Mouse (Mus musculus) stomach, postnatal 0 days (tissue): ENCODE data around the gene Dcaf17. TPM values are rescaled to one million over a fixed set of nuclear protein-coding genes. Genes with fewer than 3 reads are reported as not detected.

Experiments
- ATAC-seq: fragments of 200-750 bp; cut with Nextera tagmentation; 2 replicates; pipeline ENCODE4 v1.8.0; 2017; ENCODE audit not compliant: low FRiP score, low TSS enrichment
- DNase-seq: peaks from one replicate; pipeline ENCODE4 v3.0.0-alpha.2; 2016; ENCODE audit warnings: low spot score
- H3K27ac ChIP-seq: fragments of 300-500 bp; sonication (generic); replicated peaks from 2 replicates; pipeline ENCODE4 v1.5.1; 2014; ENCODE audit warnings: mild to moderate bottlenecking, control low read depth
- H3K27me3 ChIP-seq: fragments of 300-500 bp; sonication (generic); 2 replicates; pipeline ENCODE4 v1.6.1; 2014; ENCODE audit warnings: low read length; ENCODE audit not compliant: control insufficient read depth, insufficient read depth
- H3K36me3 ChIP-seq: fragments of 300-500 bp; sonication (generic); 2 replicates; pipeline ENCODE4 v1.6.1; 2014; ENCODE audit warnings: low read length, mixed read lengths; ENCODE audit not compliant: control insufficient read depth, insufficient read depth
- H3K4me1 ChIP-seq: fragments of 300-500 bp; sonication (generic); replicated peaks from 2 replicates; pipeline ENCODE4 v1.6.1; 2014; ENCODE audit warnings: antibody characterized with exemption; ENCODE audit not compliant: control insufficient read depth, insufficient read depth
- H3K4me2 ChIP-seq: fragments of 300-500 bp; sonication (generic); replicated peaks from 2 replicates; pipeline ENCODE4 v1.6.1; 2014; ENCODE audit warnings: low read depth, mild to moderate bottlenecking, control low read depth, moderate library complexity
- H3K4me3 ChIP-seq: fragments of 300-500 bp; sonication (generic); 2 replicates; pipeline ENCODE4 v1.5.1; 2014; ENCODE audit warnings: low read depth, low read length, control low read depth
- H3K9ac ChIP-seq: fragments of 300-500 bp; sonication (generic); 2 replicates; pipeline ENCODE4 v1.6.1; 2014; ENCODE audit warnings: mild to moderate bottlenecking, low read length, control low read depth, mixed read lengths
- H3K9me3 ChIP-seq: fragments of 300-500 bp; sonication (generic); 2 replicates; pipeline ENCODE4 v1.6.1; 2016; ENCODE audit warnings: low read length; ENCODE audit not compliant: control insufficient read depth
- CTCF ChIP-seq: IDR thresholded peaks from 2 replicates; pipeline ENCODE4 v1.5.1; 2016; ENCODE audit warnings: antibody characterized with exemption, low read depth, mild to moderate bottlenecking, moderate library complexity
- EP300 ChIP-seq: optimal IDR thresholded peaks from 2 replicates; pipeline ENCODE3; 2016; ENCODE audit warnings: antibody characterized with exemption
- WGBS: fragments of 180-500 bp; shearing (Covaris S2); extraction: QIAGEN DNeasy Blood & Tissue Kit; methylation state at CpG from one replicate; pipeline ENCODE4 v1.1.7; 2014; 5-methylcytosine and 5-hydroxymethylcytosine counted together
- polyA plus RNA-seq: library from polyadenylated mRNA; unstranded; fragments of >200 nt; fragmentation: Nextera tagmentation; extraction: Ambion mirVana; gene quantifications from 2 replicates; pipeline ENCODE4 v1.2.1, GENCODE M21; 2015

Gene Dcaf17
- polyA plus RNA-seq, 1 experiment from 2014 or later = 28.7 TPM

DNA sequence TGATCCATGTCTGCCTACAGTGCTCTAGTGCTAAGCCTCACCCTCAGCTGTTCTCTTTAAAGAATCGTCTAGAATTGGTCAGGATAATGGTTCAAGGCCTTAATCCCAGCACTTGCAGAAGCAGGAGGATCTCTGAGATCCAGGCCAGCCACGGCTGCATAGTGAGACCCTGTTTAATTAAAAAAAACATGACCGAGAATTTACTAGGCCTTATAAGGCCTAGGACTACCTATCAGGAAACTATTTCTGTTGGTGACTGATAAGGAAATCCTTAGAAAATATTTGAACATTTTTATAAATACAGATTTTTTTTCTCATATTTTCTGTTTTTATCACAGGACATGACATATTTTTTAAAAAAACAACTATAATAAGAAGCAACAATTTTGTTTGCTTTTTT is 18.2 kb downstream of the Dcaf17 start:
- no peak for ATAC-seq
- WGBS = 82% methylated on average over 3 of the region's 3 CpGs

DNA sequence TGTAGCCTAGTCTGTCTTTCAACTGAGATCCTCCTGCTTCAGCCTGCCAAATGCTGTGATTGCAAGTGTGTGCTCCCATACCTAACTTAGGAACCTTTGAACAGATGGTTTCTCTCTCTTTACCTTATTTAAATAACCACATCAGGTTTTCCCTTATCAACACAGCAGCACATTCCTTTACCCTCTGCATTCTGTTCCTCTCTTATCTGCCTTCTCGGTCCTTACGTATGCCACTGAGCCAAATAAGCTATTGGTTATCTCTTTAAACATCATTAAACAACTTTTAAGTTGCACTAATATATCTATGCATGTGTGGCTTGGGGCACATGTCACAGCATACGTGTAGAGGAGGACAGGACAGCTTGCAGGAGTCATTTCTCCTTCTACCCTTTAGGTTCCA is 18.7 kb downstream of the Dcaf17 start:
- Histone ChIP-seq H3K9me3 (no peaks in the 10 kb centered on the region), H3K27ac (no peak overlapping the region), H3K4me3 (no peak overlapping the region), H3K9ac (no peak overlapping the region), H3K4me2 (no peak overlapping the region), H3K4me1 (no peaks in the 10 kb centered on the region), H3K27me3 (no peaks in the 10 kb centered on the region), H3K36me3 (peaks cover 6% of the 10 kb centered on the region; the same call in 1 of the 2 replicates)
- TF ChIP-seq CTCF (no peak), EP300 (no peak)
- DNase-seq = no peak
- no peak for ATAC-seq
- WGBS = 71% methylated on average over 3 of the region's 3 CpGs

More for the DNA sequence above, 18.2 kb downstream of the Dcaf17 start:
- DNase-seq = no peak
- Histone ChIP-seq H3K9me3 (no peaks in the 10 kb centered on the region), H3K4me3 (no peak overlapping the region), H3K4me2 (no peak overlapping the region), H3K4me1 (no peaks in the 10 kb centered on the region), H3K27me3 (no peaks in the 10 kb centered on the region), H3K36me3 (peaks cover 6% of the 10 kb centered on the region; the same call in 1 of the 2 replicates), H3K9ac (no peak overlapping the region), H3K27ac (no peak overlapping the region)
- TF ChIP-seq CTCF = no peak
- TF ChIP-seq EP300 = no peak

GRCm38 (mm10) chr2:71082416-71082815 is 27.3 kb downstream of the Dcaf17 start:
- H3K9ac ChIP-seq = no peak overlapping the region
- no peak overlapping the region for H3K4me3 ChIP-seq
- H3K36me3 ChIP-seq = 0 out of 2 replicates have a peak, but pooled peaks cover 5% of the 10 kb centered on the region
- H3K4me1 ChIP-seq = no peaks in the 10 kb centered on the region
- H3K27me3 ChIP-seq = no peaks in the 10 kb centered on the region
- DNase-seq = no peak
- H3K27ac ChIP-seq = no peak overlapping the region
- H3K4me2 ChIP-seq = no peak overlapping the region
- WGBS = 91% methylated on average over 7 of the region's 7 CpGs
- TF ChIP-seq CTCF (no peak), EP300 (no peak)
- no peak for ATAC-seq
- no peaks in the 10 kb centered on the region for H3K9me3 ChIP-seq

DNA sequence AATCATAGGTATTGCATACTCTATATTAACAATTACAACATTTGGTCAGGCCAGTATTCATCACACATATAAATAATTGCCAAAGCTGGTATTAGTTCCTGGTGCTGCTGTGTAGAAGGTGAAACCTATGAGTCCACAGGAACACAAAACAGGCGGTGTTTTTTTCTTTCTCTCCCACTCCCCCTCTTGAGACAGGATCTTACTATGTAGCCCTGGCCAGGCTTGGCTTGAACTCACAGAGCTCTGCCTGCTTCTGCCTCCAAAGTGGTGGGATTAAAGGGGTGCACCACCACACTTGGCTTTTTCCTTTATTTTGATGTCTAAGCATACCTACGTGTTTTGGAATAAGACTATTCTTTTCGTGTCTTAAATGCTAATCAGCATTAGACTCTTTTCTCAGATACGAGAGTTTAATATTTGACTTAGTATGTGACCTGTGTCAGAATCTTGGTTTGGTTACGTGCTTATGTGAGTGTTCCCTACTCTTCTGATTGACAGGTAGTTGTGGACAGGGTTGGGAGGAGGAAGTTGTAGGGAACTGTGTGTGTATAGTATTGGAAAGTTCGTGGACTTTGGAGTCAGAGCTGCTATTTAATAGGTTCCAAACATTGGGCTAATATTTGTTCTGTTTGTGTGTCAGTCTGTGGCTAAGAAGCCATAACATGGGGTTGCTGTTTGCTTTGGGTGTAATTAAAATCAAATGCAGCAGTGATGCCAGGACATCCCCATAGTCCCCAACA is 28.5 kb downstream of the Dcaf17 start:
- WGBS = 71% methylated on average over 6 of the region's 6 CpGs
- Histone ChIP-seq H3K4me2 (no peak overlapping the region), H3K4me3 (no peak overlapping the region), H3K4me1 (no peaks in the 10 kb centered on the region), H3K27ac (peak overlapping the region; percentile 74), H3K9me3 (no peaks in the 10 kb centered on the region), H3K9ac (no peak overlapping the region), H3K27me3 (no peaks in the 10 kb centered on the region), H3K36me3 (0 out of 2 replicates have a peak, but pooled peaks cover 5% of the 10 kb centered on the region)
- DNase-seq (peak; percentile 45), ATAC-seq (peak; percentile 99)
- TF ChIP-seq CTCF (no peak), EP300 (no peak)

DNA sequence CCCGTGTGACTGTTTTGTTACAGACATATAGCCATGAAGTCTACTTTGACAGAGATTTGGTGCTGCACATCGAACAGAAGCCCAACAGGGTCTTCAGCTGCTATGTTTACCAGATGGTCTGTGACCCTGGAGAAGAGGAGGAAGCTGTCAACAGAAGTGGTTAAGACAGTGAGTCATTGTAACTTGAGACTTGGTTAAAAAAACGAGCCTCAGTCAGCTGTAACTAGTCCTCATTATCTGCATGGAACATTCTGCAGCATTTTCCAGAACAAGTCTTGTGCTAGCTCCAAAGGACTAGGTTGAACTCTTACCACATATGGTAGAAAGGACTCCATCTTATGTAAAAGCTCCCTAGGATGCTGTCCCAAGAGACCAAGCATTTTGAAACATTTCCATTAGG is 34.6 kb downstream of the Dcaf17 start:
- no peak for ATAC-seq
- 59% methylated on average over 3 of the region's 3 CpGs for WGBS
- no peak for TF ChIP-seq EP300

More for the DNA sequence above, 34.6 kb downstream of the Dcaf17 start:
- H3K27me3 ChIP-seq = no peaks in the 10 kb centered on the region
- no peak overlapping the region for H3K9ac ChIP-seq
- peaks cover 7% of the 10 kb centered on the region; the same call in 1 of the 2 replicates for H3K36me3 ChIP-seq
- DNase-seq = no peak
- no peak overlapping the region for H3K27ac ChIP-seq
- H3K9me3 ChIP-seq = no peaks in the 10 kb centered on the region
- H3K4me2 ChIP-seq = no peak overlapping the region
- no peak overlapping the region for H3K4me3 ChIP-seq
- H3K4me1 ChIP-seq = no peaks in the 10 kb centered on the region
